Mouse (Mus musculus) myocyte (in vitro differentiated cells): ENCODE measurements around the gene Tekt1.

Source experiments
- MYOG ChIP-seq, 3 experiments: IDR thresholded peaks; one replicate each; pipeline ENCODE4 v1.6.1; 2011; ENCODE audit warnings: control low read depth in 2 of 3, low read depth in 2 of 3, mild to moderate bottlenecking in 2 of 3; ENCODE audit not compliant: insufficient read length in 2 of 3, control insufficient read depth in 1 of 3, insufficient read depth in 1 of 3
- POLR2A ChIP-seq: IDR thresholded peaks from one replicate; pipeline ENCODE4 v1.6.1; 2011; ENCODE audit warnings: low read depth, mild to moderate bottlenecking, control low read depth, moderate library complexity; ENCODE audit not compliant: insufficient read length
- POLR2AphosphoS2 ChIP-seq: IDR thresholded peaks from one replicate; pipeline ENCODE4 v1.6.1; 2011; ENCODE audit warnings: low read depth, control low read depth; ENCODE audit not compliant: insufficient read length
- REST ChIP-seq: IDR thresholded peaks from one replicate; pipeline ENCODE4 v1.6.1; 2011; ENCODE audit warnings: mild to moderate bottlenecking, control low read depth, moderate library complexity; ENCODE audit not compliant: insufficient read depth, insufficient read length
- SRF ChIP-seq: IDR thresholded peaks from one replicate; pipeline ENCODE4 v1.6.1; 2011; ENCODE audit warnings: low read depth; ENCODE audit not compliant: control insufficient read depth, insufficient read length
- USF1 ChIP-seq: IDR thresholded peaks from one replicate; pipeline ENCODE4 v1.6.1; 2011; ENCODE audit warnings: low read depth, mild to moderate bottlenecking, control low read depth, moderate library complexity

GRCm38 (mm10) chr11:72348563-72348962, 13.7 kb downstream of the Tekt1 start:
- no peak for TF ChIP-seq POLR2A
- no peak for TF ChIP-seq USF1
- no peak for TF ChIP-seq SRF
- no peak for TF ChIP-seq POLR2AphosphoS2
- no peak for TF ChIP-seq REST
- TF ChIP-seq MYOG (IDR thresholded peaks at IDR 0.05; ENCODE audit: control insufficient read depth in 1 of 3, insufficient read depth in 1 of 3, insufficient read length in 2 of 3, low read depth in 2 of 3), result no peak
